Mouse (Mus musculus): ENCODE measurements at regions not wholly inside any gene's neighbourhood (a gene's known extent, or its start where the extent isn't known, plus 50 kb on each side); places are given as distances from the start of the nearest gene placed in this dataset.

GRCm38 (mm10) chr5:112166410-112167175 lies 85.7 kb downstream of the Cryba4 start:
- no peak for DNase-seq (ENCODE audit: low read depth in 2 of 2, low spot score in 2 of 2)

DNA sequence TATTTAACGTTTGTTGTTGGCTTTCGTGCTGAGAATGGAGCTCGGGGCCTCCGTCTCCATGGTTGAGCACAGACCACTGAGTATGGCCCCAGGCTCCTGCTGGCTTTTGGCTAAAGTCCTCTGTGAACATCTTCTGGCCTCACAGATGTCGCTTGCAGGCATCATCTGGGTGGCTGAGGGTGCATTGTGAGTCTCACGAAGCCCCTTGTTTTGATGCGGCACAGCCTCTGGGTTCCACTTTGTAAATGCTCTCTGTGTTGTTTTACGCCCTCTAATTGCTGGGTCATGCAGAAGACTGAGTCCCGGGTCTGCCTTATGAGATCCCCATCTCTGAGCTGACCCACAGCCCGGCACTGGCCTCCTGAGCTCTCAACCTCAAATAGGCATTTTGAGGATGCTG lies 84.5 kb downstream of the Cryba4 start:
- DNase-seq (ENCODE audit: low read depth in 2 of 2, low spot score in 2 of 2), result no peak

- DNase-seq (ENCODE audit: low read depth in 2 of 2, low spot score in 2 of 2), result no peak
Observed at GRCm38 (mm10) chr5:112171325-112171724, 81.0 kb downstream of the Cryba4 start.

DNA sequence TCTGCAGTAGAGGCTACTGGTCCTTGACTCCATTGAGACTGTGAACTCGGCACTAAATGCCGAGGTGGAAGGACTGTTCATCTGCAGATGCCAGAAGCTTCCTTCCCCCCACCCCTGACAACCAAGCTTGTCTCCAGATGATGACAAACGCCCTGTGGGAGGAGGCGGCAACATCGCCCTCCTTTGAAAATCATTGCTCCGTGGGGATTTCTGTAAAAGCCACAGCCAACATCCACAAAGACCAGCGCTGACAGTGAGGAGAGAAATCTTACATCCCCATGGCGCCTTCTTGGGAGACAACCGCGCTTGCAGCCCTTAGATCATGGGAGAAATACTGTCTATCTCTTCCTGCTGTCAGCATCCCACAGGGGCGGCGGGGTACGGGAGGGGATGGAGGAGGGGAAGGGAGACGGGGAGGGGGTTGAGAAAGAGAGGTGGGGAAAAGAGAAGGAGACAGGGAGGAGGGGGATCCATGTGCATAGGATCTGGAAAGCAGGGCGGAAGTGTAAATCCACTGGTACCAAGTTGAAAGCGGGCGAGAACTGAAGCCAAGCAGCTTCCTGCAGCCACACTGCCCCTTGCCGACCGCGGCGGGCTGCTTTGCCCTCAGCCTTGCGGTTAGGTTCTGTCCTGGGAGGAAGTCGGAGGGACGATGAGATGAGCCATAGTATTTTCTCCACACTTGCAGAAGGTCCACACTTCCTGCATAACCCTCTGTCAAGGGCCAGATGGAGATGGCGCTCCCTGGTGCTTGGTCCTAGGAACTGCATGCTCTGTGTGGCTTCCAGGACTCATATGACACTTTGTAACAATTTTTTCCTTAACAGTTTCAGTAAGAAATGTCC lies 72.9 kb downstream of the Cryba4 start:
- DNase-seq (ENCODE audit: low read depth in 2 of 2, low spot score in 2 of 2), result peak in 1 of 2 experiments; percentile 23

- DNase-seq (ENCODE audit: low read depth in 2 of 2, low spot score in 2 of 2), result no peak
Observed at GRCm38 (mm10) chr5:112182775-112183174, 69.5 kb downstream of the Cryba4 start.

- DNase-seq (ENCODE audit: low read depth in 2 of 2, low spot score in 2 of 2), result no peak
Observed at GRCm38 (mm10) chr5:112195667-112196066, 56.7 kb downstream of the Cryba4 start.

All from CD8-positive naive resting alpha-beta T cell, adult 2 months (primary cell).